Mouse (Mus musculus) hindbrain, embryonic 16.5 days (tissue): Measurements from ENCODE around the gene Atp6v1c2. TPM values are rescaled to one million over a fixed set of nuclear protein-coding genes. Genes with fewer than 3 reads are reported as not detected.

Source experiments
- ATAC-seq: fragments of 200-750 bp; cut with Nextera tagmentation; 2 replicates; pipeline ENCODE4 v1.8.0; 2017; ENCODE audit warnings: moderate TSS enrichment, moderate library complexity
- H3K27ac ChIP-seq: fragments of 300-500 bp; sonication (generic); 2 replicates; pipeline ENCODE4 v1.5.1; 2014; ENCODE audit warnings: low read depth, mild to moderate bottlenecking, control low read depth, low read length, moderate library complexity
- H3K27me3 ChIP-seq: fragments of 300-500 bp; sonication (generic); replicated peaks from 2 replicates; pipeline ENCODE4 v1.6.1; 2014; ENCODE audit warnings: low read length; ENCODE audit not compliant: control insufficient read depth, insufficient read depth
- H3K36me3 ChIP-seq: fragments of 300-500 bp; sonication (generic); 2 replicates; pipeline ENCODE4 v1.6.1; 2014; ENCODE audit warnings: mild to moderate bottlenecking, low read length, moderate library complexity, mixed read lengths; ENCODE audit not compliant: control insufficient read depth, insufficient read depth
- H3K4me1 ChIP-seq: fragments of 300-500 bp; sonication (generic); 2 replicates; pipeline ENCODE4 v1.6.1; 2014; ENCODE audit warnings: low read depth, low read length; ENCODE audit not compliant: control insufficient read depth, insufficient read depth
- H3K4me2 ChIP-seq: fragments of 300-500 bp; sonication (generic); 2 replicates; pipeline ENCODE4 v1.6.1; 2014; ENCODE audit warnings: mild to moderate bottlenecking, low read length, control low read depth, moderate library complexity
- H3K4me3 ChIP-seq: fragments of 300-500 bp; sonication (generic); 2 replicates; pipeline ENCODE4 v1.5.1; 2014; ENCODE audit warnings: mild to moderate bottlenecking, low read length, control low read depth, moderate library complexity
- H3K9ac ChIP-seq: fragments of 300-500 bp; sonication (generic); 2 replicates; pipeline ENCODE4 v1.6.1; 2014; ENCODE audit warnings: low read depth, mild to moderate bottlenecking, control low read depth, low read length, moderate library complexity
- H3K9me3 ChIP-seq: fragments of 300-500 bp; sonication (generic); 2 replicates; pipeline ENCODE4 v1.6.1; 2014; ENCODE audit warnings: mild to moderate bottlenecking, low read length, moderate library complexity; ENCODE audit not compliant: control insufficient read depth
- WGBS: fragments of 180-500 bp; shearing (Covaris S2); extraction: QIAGEN DNeasy Blood & Tissue Kit; methylation state at CpG from one replicate; pipeline ENCODE4 v1.1.7; 2014; 5-methylcytosine and 5-hydroxymethylcytosine counted together
- polyA plus RNA-seq: library from polyadenylated mRNA; unstranded; fragments of >200 nt; fragmentation: Nextera tagmentation; extraction: Ambion mirVana; gene quantifications from 2 replicates; pipeline ENCODE4 v1.2.1, GENCODE M21; 2015

The Atp6v1c2 gene
- polyA plus RNA-seq, 1 experiment from 2014 or later: 0.76 TPM

DNA sequence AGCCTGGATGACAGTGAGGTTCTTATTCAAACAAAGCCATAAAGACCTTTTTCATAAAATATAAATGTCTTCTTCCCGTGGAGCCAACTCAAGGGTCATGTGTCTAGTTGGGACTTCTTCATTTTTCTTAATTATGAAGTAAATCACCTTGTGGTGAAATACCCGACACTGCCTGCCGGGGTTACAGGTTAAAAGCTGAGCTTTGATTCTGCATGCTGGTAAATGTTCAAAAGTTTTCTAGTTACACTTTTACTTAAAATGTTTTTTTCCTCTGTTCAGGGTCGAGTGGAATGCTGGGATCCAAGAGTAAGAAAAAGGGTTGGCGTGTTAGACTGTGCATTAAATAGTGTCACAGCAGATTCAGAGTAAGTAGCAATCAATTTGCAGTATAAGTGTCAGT, 33.2 kb upstream of the Atp6v1c2 start:
- no peak overlapping the region for H3K4me2 ChIP-seq
- no peak overlapping the region for H3K9ac ChIP-seq
- WGBS: 97% methylated on average over 5 of the region's 5 CpGs
- H3K27me3 ChIP-seq: no peaks in the 10 kb centered on the region
- H3K4me1 ChIP-seq: no peaks in the 10 kb centered on the region
- H3K36me3 ChIP-seq: peaks cover 37% of the 10 kb centered on the region
- H3K4me3 ChIP-seq: no peak overlapping the region
- H3K9me3 ChIP-seq: no peaks in the 10 kb centered on the region
- no peak overlapping the region for H3K27ac ChIP-seq
- no peak for ATAC-seq

- H3K27me3 ChIP-seq: no peaks in the 10 kb centered on the region
- no peak overlapping the region for H3K9ac ChIP-seq
- H3K9me3 ChIP-seq: no peaks in the 10 kb centered on the region
- ATAC-seq: no peak
- no peak overlapping the region for H3K27ac ChIP-seq
- no peak overlapping the region for H3K4me2 ChIP-seq
- WGBS: 20% methylated on average over 4 of the region's 4 CpGs
- H3K4me3 ChIP-seq: no peak overlapping the region
- H3K36me3 ChIP-seq: peaks cover 39% of the 10 kb centered on the region
- H3K4me1 ChIP-seq: no peaks in the 10 kb centered on the region
Measured at GRCm38 (mm10) chr12:17360650-17361049, 31.5 kb upstream of the Atp6v1c2 start.

GRCm38 (mm10) chr12:17360104-17360503, 30.9 kb upstream of the Atp6v1c2 start:
- no peak for ATAC-seq
- H3K27ac ChIP-seq: no peak overlapping the region
- no peak overlapping the region for H3K4me2 ChIP-seq
- H3K27me3 ChIP-seq: no peaks in the 10 kb centered on the region
- H3K4me3 ChIP-seq: no peak overlapping the region
- no peaks in the 10 kb centered on the region for H3K9me3 ChIP-seq
- H3K36me3 ChIP-seq: peaks cover 40% of the 10 kb centered on the region
- WGBS: 53% methylated on average over 9 of the region's 9 CpGs
- no peak overlapping the region for H3K9ac ChIP-seq
- no peaks in the 10 kb centered on the region for H3K4me1 ChIP-seq

DNA sequence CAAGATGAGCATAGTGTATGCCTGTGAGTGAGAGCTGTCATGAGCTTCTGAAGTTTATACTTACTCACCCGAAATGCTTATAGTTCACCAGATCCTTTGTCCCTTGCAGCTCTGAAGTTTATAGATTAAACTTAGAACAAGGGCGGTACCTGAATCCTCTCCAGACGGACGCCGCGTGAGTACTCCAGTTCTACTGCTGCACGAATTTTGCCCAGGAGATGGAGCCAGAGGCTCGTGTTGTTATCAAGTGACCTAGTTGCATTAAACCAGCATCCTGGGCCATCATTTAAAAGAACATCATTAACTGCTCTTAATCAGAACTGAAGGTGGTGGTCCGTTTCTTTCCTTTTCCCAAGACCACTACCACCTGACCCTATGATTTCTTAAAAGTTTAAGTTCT, 29.8 kb upstream of the Atp6v1c2 start:
- no peak overlapping the region for H3K4me3 ChIP-seq
- no peaks in the 10 kb centered on the region for H3K27me3 ChIP-seq
- no peak overlapping the region for H3K27ac ChIP-seq
- no peaks in the 10 kb centered on the region for H3K9me3 ChIP-seq
- no peaks in the 10 kb centered on the region for H3K4me1 ChIP-seq
- ATAC-seq: no peak
- H3K4me2 ChIP-seq: no peak overlapping the region
- no peak overlapping the region for H3K9ac ChIP-seq
- H3K36me3 ChIP-seq: peaks cover 43% of the 10 kb centered on the region
- WGBS: 90% methylated on average over 9 of the region's 9 CpGs

DNA sequence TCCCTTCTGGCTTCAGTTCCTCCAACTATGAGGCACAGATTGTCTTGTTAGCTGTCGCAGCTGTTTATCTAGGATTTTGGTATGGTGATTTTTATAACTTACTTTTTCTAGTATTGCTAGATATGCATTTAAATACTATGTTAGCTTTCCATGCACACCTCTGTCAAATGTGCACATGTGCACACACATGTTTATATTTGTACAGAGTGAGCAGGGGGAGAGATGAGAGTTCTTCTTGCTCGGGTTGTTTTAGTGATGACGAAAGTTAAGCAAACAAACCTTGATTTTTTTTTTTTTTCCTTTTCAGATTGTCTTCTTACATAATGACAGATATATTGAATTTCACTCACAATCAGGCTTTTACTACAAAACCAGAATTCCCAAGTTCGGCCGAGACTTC, 28.6 kb upstream of the Atp6v1c2 start:
- WGBS: 95% methylated on average over 5 of the region's 5 CpGs
- no peak for ATAC-seq
- H3K9ac ChIP-seq: no peak overlapping the region

DNA sequence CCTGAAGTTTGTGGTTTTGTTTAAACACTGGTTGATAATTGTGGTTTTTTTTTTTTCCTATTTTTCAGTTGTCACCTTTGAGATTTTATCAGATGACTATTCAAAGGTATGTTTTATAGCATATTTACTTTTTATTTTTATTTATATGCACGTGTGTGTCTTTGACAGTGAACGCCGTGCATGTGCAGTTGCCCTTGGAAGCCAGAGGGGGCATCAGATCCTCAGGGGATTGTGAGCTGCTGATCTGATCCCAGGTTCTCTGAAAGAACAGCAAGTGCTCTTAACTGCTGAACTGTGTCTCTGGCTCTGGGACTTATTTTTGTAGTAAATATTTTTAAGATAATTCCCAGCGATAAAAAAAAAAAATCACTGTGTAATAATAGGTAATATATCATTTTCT, 27.7 kb upstream of the Atp6v1c2 start:
- peaks cover 31% of the 10 kb centered on the region for H3K36me3 ChIP-seq
- H3K27me3 ChIP-seq: no peaks in the 10 kb centered on the region
- no peak for ATAC-seq
- H3K9ac ChIP-seq: no peak overlapping the region
- H3K4me2 ChIP-seq: no peak overlapping the region
- no peaks in the 10 kb centered on the region for H3K9me3 ChIP-seq
- WGBS: 83% methylated on average over 4 of the region's 4 CpGs
- no peak overlapping the region for H3K27ac ChIP-seq
- no peak overlapping the region for H3K4me3 ChIP-seq
- no peaks in the 10 kb centered on the region for H3K4me1 ChIP-seq

More for the DNA sequence above, 28.6 kb upstream of the Atp6v1c2 start:
- Histone ChIP-seq H3K9me3 (no peaks in the 10 kb centered on the region), H3K4me1 (no peaks in the 10 kb centered on the region), H3K4me3 (no peak overlapping the region), H3K36me3 (peaks cover 37% of the 10 kb centered on the region), H3K27ac (no peak overlapping the region), H3K4me2 (no peak overlapping the region), H3K27me3 (no peaks in the 10 kb centered on the region)

GRCm38 (mm10) chr12:17350106-17350505, 20.9 kb upstream of the Atp6v1c2 start:
- Histone ChIP-seq H3K9ac (no peak overlapping the region), H3K27ac (no peak overlapping the region), H3K27me3 (no peaks in the 10 kb centered on the region), H3K4me2 (no peak overlapping the region), H3K4me1 (peaks cover 13% of the 10 kb centered on the region), H3K9me3 (no peaks in the 10 kb centered on the region), H3K36me3 (peaks cover 18% of the 10 kb centered on the region), H3K4me3 (no peak overlapping the region)
- no peak for ATAC-seq

DNA sequence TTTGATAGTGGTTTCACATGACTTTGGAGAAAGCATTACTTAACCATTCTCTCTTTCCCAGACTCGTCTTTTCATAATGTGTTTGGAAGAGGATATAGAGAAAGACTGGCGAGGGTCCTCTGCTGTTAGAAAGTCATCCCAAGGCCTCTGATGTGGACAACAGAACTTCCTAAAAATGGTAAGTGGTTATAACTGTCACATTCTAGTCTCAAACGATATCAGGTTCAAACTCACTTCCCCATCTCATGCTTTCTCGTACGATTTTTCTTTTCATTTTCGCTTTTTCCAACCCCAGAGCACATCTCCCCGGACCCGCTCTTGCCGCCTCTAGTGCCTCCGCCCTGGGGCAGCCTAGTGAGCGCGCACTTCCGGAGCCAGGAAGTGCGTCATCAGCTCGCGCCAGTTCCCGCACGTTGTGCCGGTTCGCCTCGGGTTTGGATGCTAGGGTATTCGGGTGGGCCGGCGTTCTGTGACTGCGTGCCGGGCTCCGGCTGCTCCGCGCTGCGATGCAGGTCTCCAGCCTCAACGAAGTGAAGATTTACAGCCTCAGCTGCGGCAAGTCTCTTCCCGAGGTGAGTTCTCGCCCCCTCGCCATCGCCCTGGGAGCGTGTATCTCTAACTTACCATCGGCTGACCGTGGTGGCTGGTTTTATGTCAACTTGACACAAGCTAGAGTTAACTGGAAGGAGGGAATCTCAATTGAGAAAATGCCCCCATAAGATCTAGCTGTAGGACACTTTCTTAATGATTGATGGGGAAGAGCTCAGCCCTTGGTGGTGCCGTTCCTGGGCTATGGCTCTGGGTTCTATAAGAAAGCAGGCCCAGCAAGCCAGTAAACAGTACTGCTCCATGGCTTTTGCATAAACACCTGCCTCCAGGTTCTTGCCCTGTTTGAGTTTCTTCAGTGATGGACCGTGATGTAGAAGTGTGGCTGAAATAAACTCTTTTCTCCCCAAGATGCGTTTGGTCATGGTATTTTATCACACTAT, 19.2 kb upstream of the Atp6v1c2 start, which contains the start of gene Nol10:
Gene Nol10 (plus strand): TSS at position 411 of the 989 bp plus-strand sequence.
- Histone ChIP-seq H3K4me2 (peak within 1 kb of the TSS; percentile 89), H3K9me3 (no peaks in the 10 kb centered on the region), H3K27me3 (no peaks in the 10 kb centered on the region), H3K4me1 (peaks cover 13% of the 10 kb centered on the region), H3K4me3 (peak within 1 kb of the TSS; percentile 80), H3K36me3 (peaks cover 4% of the 10 kb centered on the region; the same call in 1 of the 2 replicates), H3K27ac (peak within 1 kb of the TSS; percentile 51), H3K9ac (peak within 1 kb of the TSS; percentile 75)
- ATAC-seq: peak; percentile 98
- under 1% methylated on average over 42 of the region's 42 CpGs for WGBS

DNA sequence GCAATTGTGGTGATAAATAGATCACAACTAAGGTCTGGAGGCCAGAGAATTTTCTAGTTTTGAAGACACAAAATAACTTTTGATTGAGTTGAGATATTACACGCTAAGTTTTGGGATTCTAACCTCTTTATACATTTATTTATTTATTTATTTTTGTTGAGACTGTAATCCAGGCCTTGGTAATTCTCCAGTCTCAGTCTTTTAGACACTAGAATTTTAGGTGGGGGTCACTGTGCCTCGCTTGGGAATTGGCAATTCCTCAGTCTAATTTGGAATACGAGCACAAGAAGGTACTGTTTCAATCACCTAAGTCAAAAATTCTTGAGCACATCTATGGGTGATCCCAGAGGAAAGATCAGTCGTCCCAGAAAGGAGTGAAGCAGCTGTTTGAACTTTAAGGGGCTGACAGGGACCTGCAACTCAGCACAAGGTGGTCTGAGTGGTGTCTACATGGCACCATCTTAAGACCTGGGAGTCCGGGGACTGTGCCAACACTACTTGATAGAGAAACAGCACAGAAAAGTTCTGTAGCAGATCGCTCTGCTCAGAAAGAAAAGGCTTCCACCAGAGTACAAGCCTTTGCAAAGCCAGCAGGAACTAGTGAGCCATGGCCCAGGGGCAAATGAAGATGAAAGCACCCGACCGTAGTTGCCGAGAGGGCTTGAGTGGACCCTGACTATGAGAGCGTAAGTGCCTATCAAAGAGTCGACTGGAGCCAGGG, 18.3 kb upstream of the Atp6v1c2 start:
- Histone ChIP-seq H3K36me3 (peaks cover 4% of the 10 kb centered on the region; the same call in 1 of the 2 replicates), H3K9me3 (no peaks in the 10 kb centered on the region), H3K4me3 (peak overlapping the region; percentile 80), H3K4me1 (peaks cover 13% of the 10 kb centered on the region), H3K4me2 (peak overlapping the region; percentile 89), H3K27me3 (no peaks in the 10 kb centered on the region), H3K9ac (peak overlapping the region; percentile 75), H3K27ac (peak overlapping the region; percentile 51)
- 38% methylated on average over 11 of the region's 11 CpGs for WGBS
- peak; percentile 31 for ATAC-seq
